Mouse (Mus musculus) thymus, adult 2 months (tissue): Measurements from ENCODE around the gene Gpr33. TPM values are rescaled to one million over a fixed set of nuclear protein-coding genes. Genes with fewer than 3 reads are reported as not detected.

Experiments
- DNase-seq: peaks from one replicate; pipeline ENCODE4 v3.0.0; 2021
- H3K27ac ChIP-seq: fragments of 200-500 bp; 2 replicates; pipeline ENCODE4 v1.5.1; 2012; ENCODE audit warnings: low read length, control low read depth; ENCODE audit not compliant: control insufficient read depth, insufficient read depth
- H3K27me3 ChIP-seq: fragments of 200-500 bp; 2 replicates; pipeline ENCODE4 v1.6.1; 2012; ENCODE audit warnings: mild to moderate bottlenecking, low read length, moderate library complexity, mixed read lengths; ENCODE audit not compliant: control insufficient read depth, insufficient read depth
- H3K36me3 ChIP-seq: fragments of 200-500 bp; 2 replicates; pipeline ENCODE4 v1.6.1; 2012; ENCODE audit warnings: mild to moderate bottlenecking, low read length, moderate library complexity; ENCODE audit not compliant: control insufficient read depth, insufficient read depth
- H3K4me1 ChIP-seq: fragments of 200-500 bp; replicated peaks from 2 replicates; pipeline ENCODE4 v1.6.1; 2012; ENCODE audit warnings: low read length; ENCODE audit not compliant: control insufficient read depth, insufficient read depth
- H3K4me3 ChIP-seq: fragments of 200-500 bp; 2 replicates; pipeline ENCODE4 v1.5.1; 2012; ENCODE audit warnings: mild to moderate bottlenecking, low read length, control low read depth, moderate library complexity; ENCODE audit not compliant: control insufficient read depth, insufficient read depth
- CTCF ChIP-seq: fragments of 200-500 bp; IDR thresholded peaks from 2 replicates; pipeline ENCODE4 v1.5.1; 2012; ENCODE audit warnings: mild to moderate bottlenecking, control low read depth, low read length, moderate library complexity, borderline replicate concordance; ENCODE audit not compliant: control insufficient read depth, poor library complexity, insufficient read depth; ENCODE audit errors: extremely low read depth
- POLR2A ChIP-seq: fragments of 200-500 bp; IDR thresholded peaks from 2 replicates; pipeline ENCODE4 v1.6.1; 2012; ENCODE audit warnings: mild to moderate bottlenecking, low read length, control low read depth, moderate library complexity; ENCODE audit not compliant: control insufficient read depth, poor library complexity, insufficient read depth; ENCODE audit errors: extremely low read depth
- WGBS: fragments of 180-500 bp; shearing (Covaris S2); methylation state at CpG from one replicate; pipeline ENCODE4 v1.1.7; 2018; 5-methylcytosine and 5-hydroxymethylcytosine counted together
- polyA plus RNA-seq: library from polyadenylated mRNA; depleted of rRNA; stranded (reverse); fragments of >200 nt; gene quantifications from 2 replicates; pipeline ENCODE4 v1.2.3, GENCODE M21; 2012

Gpr33 gene
- polyA plus RNA-seq, 1 experiment, result 1.2 TPM

- no peak overlapping the region for H3K27ac ChIP-seq
- DNase-seq, result no peak
- H3K4me3 ChIP-seq, result no peak overlapping the region
- no peaks in the 10 kb centered on the region for H3K4me1 ChIP-seq
- H3K36me3 ChIP-seq, result no peaks in the 10 kb centered on the region
- TF ChIP-seq CTCF, result no peak
- TF ChIP-seq POLR2A, result no peak
- no peaks in the 10 kb centered on the region for H3K27me3 ChIP-seq
- 92% methylated on average over 7 of the region's 7 CpGs for WGBS
Observed at GRCm38 (mm10) chr12:52014494-52015029, 13.3 kb downstream of the Gpr33 start.

GRCm38 (mm10) chr12:52014044-52014443 is 13.8 kb downstream of the Gpr33 start:
- 91% methylated on average over 11 of the region's 11 CpGs for WGBS
- no peaks in the 10 kb centered on the region for H3K27me3 ChIP-seq
- H3K4me1 ChIP-seq, result no peaks in the 10 kb centered on the region
- no peak for DNase-seq
- no peak for TF ChIP-seq CTCF
- TF ChIP-seq POLR2A, result no peak
- no peaks in the 10 kb centered on the region for H3K36me3 ChIP-seq
- no peak overlapping the region for H3K27ac ChIP-seq
- no peak overlapping the region for H3K4me3 ChIP-seq

GRCm38 (mm10) chr12:52013274-52013673 is 14.6 kb downstream of the Gpr33 start:
- DNase-seq, result no peak
- Histone ChIP-seq H3K27me3 (no peaks in the 10 kb centered on the region), H3K4me1 (no peaks in the 10 kb centered on the region), H3K36me3 (no peaks in the 10 kb centered on the region), H3K27ac (no peak overlapping the region), H3K4me3 (no peak overlapping the region)
- TF ChIP-seq POLR2A (no peak), CTCF (no peak)
- WGBS, result 67% methylated on average over 9 of the region's 9 CpGs

- WGBS, result 94% methylated on average over 8 of the region's 8 CpGs
- no peaks in the 10 kb centered on the region for H3K4me1 ChIP-seq
- no peak overlapping the region for H3K4me3 ChIP-seq
- DNase-seq, result no peak
- H3K27me3 ChIP-seq, result no peaks in the 10 kb centered on the region
- H3K36me3 ChIP-seq, result no peaks in the 10 kb centered on the region
- no peak overlapping the region for H3K27ac ChIP-seq
- TF ChIP-seq POLR2A, result no peak
- TF ChIP-seq CTCF, result no peak
Observed at GRCm38 (mm10) chr12:52012159-52012558, 15.7 kb downstream of the Gpr33 start.

GRCm38 (mm10) chr12:52010630-52010961 is 17.3 kb downstream of the Gpr33 start:
- WGBS, result 60% methylated on average over 2 of the region's 2 CpGs

GRCm38 (mm10) chr12:52009928-52010629 is 17.8 kb downstream of the Gpr33 start:
- H3K27ac ChIP-seq, result no peak overlapping the region
- no peak overlapping the region for H3K4me3 ChIP-seq
- H3K27me3 ChIP-seq, result no peaks in the 10 kb centered on the region
- DNase-seq, result no peak
- TF ChIP-seq CTCF (no peak), POLR2A (no peak)
- WGBS, result 79% methylated on average over 15 of the region's 15 CpGs
- no peaks in the 10 kb centered on the region for H3K36me3 ChIP-seq
- no peaks in the 10 kb centered on the region; the same call in 1 of the 2 replicates for H3K4me1 ChIP-seq

More at GRCm38 (mm10) chr12:52010630-52010961, 17.3 kb downstream of the Gpr33 start:
- no peak for DNase-seq
- H3K4me3 ChIP-seq, result no peak overlapping the region
- no peak overlapping the region for H3K27ac ChIP-seq
- H3K4me1 ChIP-seq, result no peaks in the 10 kb centered on the region; the same call in 1 of the 2 replicates
- TF ChIP-seq POLR2A (no peak), CTCF (no peak)
- no peaks in the 10 kb centered on the region for H3K27me3 ChIP-seq
- H3K36me3 ChIP-seq, result no peaks in the 10 kb centered on the region
